Mouse (Mus musculus): ENCODE measurements at regions not wholly inside any gene's neighbourhood (a gene's known extent, or its start where the extent isn't known, plus 50 kb on each side); places are given as distances from the start of the nearest gene placed in this dataset.

DNA sequence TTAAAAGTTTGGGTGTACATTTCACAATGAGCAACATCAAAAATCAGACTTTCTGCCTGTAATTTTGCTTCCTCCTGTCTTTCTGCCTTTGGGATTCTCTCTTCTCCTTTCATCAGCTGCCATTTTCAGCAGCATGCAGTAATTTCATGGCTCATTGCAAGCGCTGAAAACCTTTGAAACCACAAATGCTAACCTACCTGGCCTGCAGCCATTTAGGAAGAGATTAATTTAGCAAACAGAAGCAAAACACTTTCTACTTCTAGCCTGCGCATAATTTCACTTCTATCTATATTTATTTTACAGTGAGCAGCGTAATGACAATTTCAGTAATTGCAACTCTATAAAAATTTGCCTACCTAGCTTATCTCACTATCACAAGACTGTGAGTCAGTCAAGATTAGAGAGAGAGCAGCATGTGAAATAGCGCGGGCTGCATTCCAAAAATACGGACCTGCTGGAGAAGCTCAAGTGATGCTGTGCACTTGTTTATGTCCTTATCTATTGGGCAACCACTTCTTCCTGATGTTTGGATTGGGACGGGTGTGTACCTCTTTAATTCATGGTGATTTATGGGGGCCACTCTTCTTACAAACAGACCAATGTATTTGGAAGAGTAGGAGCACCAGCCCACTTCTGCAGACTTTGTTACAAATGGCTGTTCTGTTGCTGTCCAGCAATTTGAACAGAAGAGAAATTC lies 341.6 kb downstream of the 9330182O14Rik start:
- Histone ChIP-seq H3K4me2 (ENCODE audit: low read depth, low read length) (no peak overlapping the region), H3K27me3 (replicated peaks; ENCODE audit: control insufficient read depth, insufficient read depth, low read length) (no peaks in the 10 kb centered on the region), H3K9me3 (ENCODE audit: control insufficient read depth, low read length) (no peaks in the 10 kb centered on the region), H3K4me3 (ENCODE audit: low read length) (no peak overlapping the region), H3K36me3 (ENCODE audit: control insufficient read depth, insufficient read depth, low read length) (no peaks in the 10 kb centered on the region), H3K4me1 (ENCODE audit: control insufficient read depth, insufficient read depth, low read length) (peaks cover 5% of the 10 kb centered on the region; the same call in 1 of the 2 replicates), H3K27ac (ENCODE audit: low read length) (no peak overlapping the region), H3K9ac (ENCODE audit: low read depth, low read length) (no peak overlapping the region)
- ATAC-seq = no peak
- WGBS = 36% methylated on average over 7 of the region's 7 CpGs

- H3K9me3 ChIP-seq (ENCODE audit: control insufficient read depth, low read length) = no peaks in the 10 kb centered on the region
- H3K9ac ChIP-seq (ENCODE audit: low read depth, low read length) = no peak overlapping the region
- H3K4me1 ChIP-seq (ENCODE audit: control insufficient read depth, insufficient read depth, low read length) = peaks cover 5% of the 10 kb centered on the region; the same call in 1 of the 2 replicates
- H3K27ac ChIP-seq (ENCODE audit: low read length) = no peak overlapping the region
- ATAC-seq = no peak
- H3K4me3 ChIP-seq (ENCODE audit: low read length) = no peak overlapping the region
- WGBS = 70% methylated on average over 1 of the region's 1 CpGs
- no peak overlapping the region for H3K4me2 ChIP-seq (ENCODE audit: low read depth, low read length)
- no peaks in the 10 kb centered on the region for H3K36me3 ChIP-seq (ENCODE audit: control insufficient read depth, insufficient read depth, low read length)
- no peaks in the 10 kb centered on the region for H3K27me3 ChIP-seq (replicated peaks; ENCODE audit: control insufficient read depth, insufficient read depth, low read length)
Observed at GRCm38 (mm10) chr15:40480386-40480785, 346.2 kb downstream of the 9330182O14Rik start.

- no peak overlapping the region for H3K4me2 ChIP-seq (ENCODE audit: low read depth, low read length)
- H3K4me3 ChIP-seq (ENCODE audit: low read length) = no peak overlapping the region
- no peaks in the 10 kb centered on the region for H3K36me3 ChIP-seq (ENCODE audit: control insufficient read depth, insufficient read depth, low read length)
- no peak for ATAC-seq
- no peaks in the 10 kb centered on the region for H3K9me3 ChIP-seq (ENCODE audit: control insufficient read depth, low read length)
- WGBS = 21% methylated on average over 3 of the region's 3 CpGs
- H3K9ac ChIP-seq (ENCODE audit: low read depth, low read length) = no peak overlapping the region
- no peaks in the 10 kb centered on the region for H3K4me1 ChIP-seq (ENCODE audit: control insufficient read depth, insufficient read depth, low read length)
- no peak overlapping the region for H3K27ac ChIP-seq (ENCODE audit: low read length)
- no peaks in the 10 kb centered on the region for H3K27me3 ChIP-seq (replicated peaks; ENCODE audit: control insufficient read depth, insufficient read depth, low read length)
Observed at GRCm38 (mm10) chr15:40481239-40481638, 347.1 kb downstream of the 9330182O14Rik start.

DNA sequence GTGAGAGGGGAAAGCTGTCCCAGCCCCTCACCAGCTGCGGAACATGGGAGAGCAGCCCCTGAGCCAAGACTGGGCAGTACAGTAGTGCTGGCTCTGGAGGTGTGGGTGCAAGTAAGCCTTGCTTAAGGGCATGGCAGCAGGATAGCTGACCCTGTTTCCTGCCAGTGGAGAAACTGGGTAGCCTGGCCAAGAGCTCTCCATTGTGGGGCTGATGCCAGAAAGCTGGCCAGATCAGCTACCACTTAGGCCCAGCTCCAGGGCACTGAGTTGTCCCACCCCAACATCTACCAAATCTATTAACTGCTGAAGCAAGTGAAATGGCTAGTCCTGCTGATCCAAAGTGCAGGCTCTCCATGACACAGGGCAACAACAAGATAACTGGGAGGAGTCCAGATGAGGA lies 351.8 kb downstream of the 9330182O14Rik start:
- 76% methylated on average over 1 of the region's 1 CpGs for WGBS
- Histone ChIP-seq H3K27me3 (replicated peaks; ENCODE audit: control insufficient read depth, insufficient read depth, low read length) (no peaks in the 10 kb centered on the region), H3K36me3 (ENCODE audit: control insufficient read depth, insufficient read depth, low read length) (no peaks in the 10 kb centered on the region), H3K4me2 (ENCODE audit: low read depth, low read length) (no peak overlapping the region), H3K9ac (ENCODE audit: low read depth, low read length) (no peak overlapping the region), H3K4me3 (ENCODE audit: low read length) (no peak overlapping the region), H3K27ac (ENCODE audit: low read length) (no peak overlapping the region), H3K9me3 (ENCODE audit: control insufficient read depth, low read length) (no peaks in the 10 kb centered on the region), H3K4me1 (ENCODE audit: control insufficient read depth, insufficient read depth, low read length) (no peaks in the 10 kb centered on the region)
- no peak for ATAC-seq

DNA sequence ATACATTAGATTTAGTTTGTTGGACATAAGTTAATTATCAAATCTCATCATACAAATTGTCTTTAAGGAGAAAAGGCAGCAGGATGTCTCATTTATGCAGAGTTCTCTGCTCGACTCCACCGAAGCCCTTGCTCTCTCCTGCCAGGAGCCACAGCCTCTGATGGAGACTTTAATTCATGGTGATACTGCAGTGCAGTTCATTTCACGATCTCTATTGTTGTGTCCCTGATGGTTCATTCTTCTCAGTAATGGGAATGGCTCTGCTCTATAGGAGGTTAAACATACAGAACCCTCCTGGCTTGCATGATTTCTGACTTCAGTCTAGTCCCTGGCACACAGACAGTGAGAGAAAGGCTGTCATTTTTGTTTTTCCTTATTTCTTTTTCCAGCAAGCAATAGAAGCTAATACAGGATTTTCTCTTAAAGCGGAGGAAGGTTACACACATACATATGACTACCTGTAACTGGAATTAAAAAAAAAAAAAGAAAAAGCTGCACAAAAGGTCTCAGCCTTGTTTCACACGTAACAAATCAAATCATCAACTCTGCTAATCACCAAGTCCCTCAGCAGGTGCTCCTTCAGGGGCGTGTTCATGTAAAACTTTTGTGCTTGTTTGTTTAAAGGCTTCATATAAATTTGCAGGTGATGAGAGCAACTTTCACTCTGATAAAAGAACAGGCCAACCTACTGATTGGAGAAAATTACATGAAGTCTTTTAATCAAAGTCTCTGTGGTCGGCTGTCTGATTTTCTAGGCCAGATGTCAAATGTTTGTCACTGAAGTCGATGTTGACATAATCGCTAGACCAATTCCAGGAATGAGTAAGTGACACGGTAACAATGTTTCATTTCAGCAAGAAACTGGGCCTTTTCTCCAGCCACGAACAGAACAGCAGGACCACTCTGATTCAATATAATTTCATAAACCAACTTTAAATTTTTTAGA lies 367.3 kb downstream of the 9330182O14Rik start:
- no peak for ATAC-seq
- 66% methylated on average over 11 of the region's 11 CpGs for WGBS
- H3K9me3 ChIP-seq (ENCODE audit: control insufficient read depth, low read length) = no peaks in the 10 kb centered on the region
- H3K4me2 ChIP-seq (ENCODE audit: low read depth, low read length) = no peak overlapping the region
- H3K9ac ChIP-seq (ENCODE audit: low read depth, low read length) = no peak overlapping the region
- no peaks in the 10 kb centered on the region for H3K4me1 ChIP-seq (ENCODE audit: control insufficient read depth, insufficient read depth, low read length)
- H3K27ac ChIP-seq (ENCODE audit: low read length) = no peak overlapping the region
- H3K27me3 ChIP-seq (replicated peaks; ENCODE audit: control insufficient read depth, insufficient read depth, low read length) = no peaks in the 10 kb centered on the region
- no peak overlapping the region for H3K4me3 ChIP-seq (ENCODE audit: low read length)
- no peaks in the 10 kb centered on the region for H3K36me3 ChIP-seq (ENCODE audit: control insufficient read depth, insufficient read depth, low read length)

- Histone ChIP-seq H3K27me3 (replicated peaks; ENCODE audit: control insufficient read depth, insufficient read depth, low read length) (no peaks in the 10 kb centered on the region), H3K36me3 (ENCODE audit: control insufficient read depth, insufficient read depth, low read length) (no peaks in the 10 kb centered on the region), H3K27ac (ENCODE audit: low read length) (no peak overlapping the region), H3K4me1 (ENCODE audit: control insufficient read depth, insufficient read depth, low read length) (no peaks in the 10 kb centered on the region), H3K9ac (ENCODE audit: low read depth, low read length) (no peak overlapping the region), H3K9me3 (ENCODE audit: control insufficient read depth, low read length) (no peaks in the 10 kb centered on the region), H3K4me3 (ENCODE audit: low read length) (no peak overlapping the region), H3K4me2 (ENCODE audit: low read depth, low read length) (no peak overlapping the region)
- ATAC-seq = no peak
- WGBS = 70% methylated on average over 2 of the region's 2 CpGs
Observed at GRCm38 (mm10) chr15:40510826-40511225, 376.7 kb downstream of the 9330182O14Rik start.

GRCm38 (mm10) chr15:40524350-40524749 lies 390.2 kb downstream of the 9330182O14Rik start:
- no peak for ATAC-seq
- H3K4me3 ChIP-seq (ENCODE audit: low read length) = no peak overlapping the region
- H3K9me3 ChIP-seq (ENCODE audit: control insufficient read depth, low read length) = no peaks in the 10 kb centered on the region
- H3K36me3 ChIP-seq (ENCODE audit: control insufficient read depth, insufficient read depth, low read length) = no peaks in the 10 kb centered on the region
- WGBS = 69% methylated on average over 2 of the region's 2 CpGs
- H3K4me2 ChIP-seq (ENCODE audit: low read depth, low read length) = no peak overlapping the region
- no peak overlapping the region for H3K9ac ChIP-seq (ENCODE audit: low read depth, low read length)
- no peaks in the 10 kb centered on the region for H3K4me1 ChIP-seq (ENCODE audit: control insufficient read depth, insufficient read depth, low read length)
- no peak overlapping the region for H3K27ac ChIP-seq (ENCODE audit: low read length)
- no peaks in the 10 kb centered on the region for H3K27me3 ChIP-seq (replicated peaks; ENCODE audit: control insufficient read depth, insufficient read depth, low read length)

DNA sequence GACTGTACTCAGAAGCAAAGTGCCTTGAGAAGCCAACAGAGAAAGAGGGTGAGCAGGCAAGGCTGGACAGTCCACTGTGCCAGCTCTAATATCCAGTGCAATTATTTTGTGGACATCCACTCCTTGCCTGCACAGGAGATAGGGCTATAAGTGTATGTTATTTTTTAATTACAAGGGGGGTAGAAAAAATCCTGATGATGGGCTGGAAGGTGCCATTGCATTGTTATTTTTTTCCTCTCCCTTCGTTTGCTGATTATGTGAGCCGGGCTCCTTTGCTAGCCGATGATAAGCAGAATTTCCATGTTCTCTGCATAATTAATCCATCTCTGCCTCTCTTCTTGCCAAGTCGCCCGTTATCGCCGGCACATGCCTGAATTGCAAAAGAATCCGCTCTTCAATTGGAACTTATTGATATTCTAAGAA lies 399.3 kb downstream of the 9330182O14Rik start:
- Histone ChIP-seq H3K4me1 (ENCODE audit: control insufficient read depth, insufficient read depth, low read length) (no peaks in the 10 kb centered on the region), H3K9ac (ENCODE audit: low read depth, low read length) (no peak overlapping the region), H3K36me3 (ENCODE audit: control insufficient read depth, insufficient read depth, low read length) (no peaks in the 10 kb centered on the region), H3K27me3 (replicated peaks; ENCODE audit: control insufficient read depth, insufficient read depth, low read length) (no peaks in the 10 kb centered on the region), H3K4me2 (ENCODE audit: low read depth, low read length) (no peak overlapping the region), H3K4me3 (ENCODE audit: low read length) (no peak overlapping the region), H3K9me3 (ENCODE audit: control insufficient read depth, low read length) (no peaks in the 10 kb centered on the region), H3K27ac (ENCODE audit: low read length) (no peak overlapping the region)
- no peak for ATAC-seq
- WGBS = 78% methylated on average over 8 of the region's 8 CpGs

GRCm38 (mm10) chr15:40561661-40562060 lies 427.5 kb downstream of the 9330182O14Rik start:
- no peak overlapping the region for H3K4me3 ChIP-seq (ENCODE audit: low read length)
- H3K27ac ChIP-seq (ENCODE audit: low read length) = no peak overlapping the region
- ATAC-seq = no peak
- H3K27me3 ChIP-seq (replicated peaks; ENCODE audit: control insufficient read depth, insufficient read depth, low read length) = no peaks in the 10 kb centered on the region
- H3K9me3 ChIP-seq (ENCODE audit: control insufficient read depth, low read length) = no peaks in the 10 kb centered on the region
- H3K36me3 ChIP-seq (ENCODE audit: control insufficient read depth, insufficient read depth, low read length) = no peaks in the 10 kb centered on the region
- H3K4me1 ChIP-seq (ENCODE audit: control insufficient read depth, insufficient read depth, low read length) = no peaks in the 10 kb centered on the region
- WGBS = 85% methylated on average over 2 of the region's 2 CpGs
- no peak overlapping the region for H3K4me2 ChIP-seq (ENCODE audit: low read depth, low read length)
- no peak overlapping the region for H3K9ac ChIP-seq (ENCODE audit: low read depth, low read length)

Data from intestine, embryonic 16.5 days (tissue).